Mouse (Mus musculus) MEL (cell line): ENCODE data around the gene Pgd. TPM values are rescaled to one million over a fixed set of nuclear protein-coding genes. Genes with fewer than 3 reads are reported as not detected.

Experiments used
- DNase-seq: peaks from one replicate; pipeline ENCODE4 v3.0.0; 2011; ENCODE audit warnings: low read depth, low spot score
- H3K27ac ChIP-seq: 2 replicates; pipeline ENCODE4 v1.5.1; 2012; ENCODE audit warnings: low read depth, mild to moderate bottlenecking, control low read depth, low read length, moderate library complexity; ENCODE audit not compliant: control insufficient read depth
- H3K27me3 ChIP-seq, 2 experiments: fragments of 150-350 bp in 1 of 2; sonication (generic) in 1 of 2; 2 replicates each; pipeline ENCODE4 v1.6.1; 2012; ENCODE audit warnings: low read length in 2 of 2, mild to moderate bottlenecking in 2 of 2, improper control_type of control experiment in 1 of 2, moderate library complexity in 1 of 2; ENCODE audit not compliant: insufficient read depth in 2 of 2, control insufficient read depth in 1 of 2
- H3K36me3 ChIP-seq, 2 experiments: 2 replicates each; pipeline ENCODE4 v1.6.1; 2012 to 2014; ENCODE audit warnings: low read length in 2 of 2, improper control_type of control experiment in 1 of 2, inconsistent platforms in 1 of 2, mild to moderate bottlenecking in 1 of 2; ENCODE audit not compliant: insufficient read depth in 2 of 2, control insufficient read depth in 1 of 2
- H3K4me1 ChIP-seq, 2 experiments: fragments of 150-350 bp in 1 of 2; sonication (generic) in 1 of 2; 2 replicates each; pipeline ENCODE4 v1.6.1; 2012; ENCODE audit warnings: low read length in 2 of 2, improper control_type of control experiment in 1 of 2, mild to moderate bottlenecking in 1 of 2; ENCODE audit not compliant: insufficient read depth in 2 of 2, control insufficient read depth in 1 of 2
- H3K4me3 ChIP-seq, 2 experiments: fragments of 150-350 bp in 1 of 2; sonication (generic) in 1 of 2; 2 replicates each; pipeline ENCODE4 v1.5.1; 2012; ENCODE audit warnings: low read depth in 2 of 2, low read length in 2 of 2, mild to moderate bottlenecking in 2 of 2, moderate library complexity in 2 of 2, control low read depth in 1 of 2, improper control_type of control experiment in 1 of 2; ENCODE audit not compliant: control insufficient read depth in 1 of 2, insufficient read depth in 1 of 2
- H3K79me2 ChIP-seq: 2 replicates; pipeline ENCODE4 v1.6.1; 2012; ENCODE audit warnings: mild to moderate bottlenecking, low read length, moderate library complexity; ENCODE audit not compliant: control insufficient read depth, poor library complexity, insufficient read depth
- H3K9ac ChIP-seq: 2 replicates; pipeline ENCODE4 v1.6.1; 2012; ENCODE audit warnings: low read depth, mild to moderate bottlenecking, control low read depth, low read length, moderate library complexity; ENCODE audit not compliant: control insufficient read depth, poor library complexity, severe bottlenecking
- H3K9me3 ChIP-seq: fragments of 150-350 bp; sonication (generic); replicated peaks from 2 replicates; pipeline ENCODE4 v1.6.1; 2012; ENCODE audit warnings: mild to moderate bottlenecking, low read length, improper control_type of control experiment, moderate library complexity; ENCODE audit not compliant: insufficient read depth
- BHLHE40 ChIP-seq: IDR thresholded peaks from 2 replicates; pipeline ENCODE4 v1.6.1; 2012; ENCODE audit warnings: low read depth, mild to moderate bottlenecking, inconsistent platforms, low read length, improper control_type of control experiment, borderline replicate concordance
- CHD1 ChIP-seq: IDR thresholded peaks from 2 replicates; pipeline ENCODE4 v1.6.1; 2012; ENCODE audit warnings: low read depth, mild to moderate bottlenecking, inconsistent platforms, low read length, improper control_type of control experiment
- CTCF ChIP-seq, 3 experiments: IDR thresholded peaks in 2 of 3; conservative IDR thresholded peaks in 1 of 3; 2 replicates each; pipeline ENCODE4 v1.5.1; 2011 to 2012; ENCODE audit warnings: low read length in 3 of 3, low read depth in 2 of 3, mild to moderate bottlenecking in 2 of 3, improper control_type of control experiment in 1 of 3, inconsistent platforms in 1 of 3, mixed read lengths in 1 of 3, moderate library complexity in 1 of 3; ENCODE audit not compliant: control insufficient read depth in 1 of 3, insufficient read depth in 1 of 3, poor library complexity in 1 of 3, severe bottlenecking in 1 of 3
- ELF1 ChIP-seq: IDR thresholded peaks from 2 replicates; pipeline ENCODE4 v1.6.1; 2014; ENCODE audit warnings: low read depth, mild to moderate bottlenecking, inconsistent platforms, low read length, improper control_type of control experiment, moderate library complexity
- EP300 ChIP-seq, 2 experiments: IDR thresholded peaks; 2 replicates each; pipeline ENCODE4 v1.6.1; 2011; ENCODE audit warnings: improper control_type of control experiment in 2 of 2, low read length in 2 of 2, low read depth in 1 of 2, mild to moderate bottlenecking in 1 of 2
- ETS1 ChIP-seq: IDR thresholded peaks from 2 replicates; pipeline ENCODE4 v1.6.1; 2012; ENCODE audit warnings: low read depth, mild to moderate bottlenecking, inconsistent platforms, low read length, improper control_type of control experiment, moderate library complexity
- HCFC1 ChIP-seq: IDR thresholded peaks from 2 replicates; pipeline ENCODE4 v1.6.1; 2012; ENCODE audit warnings: low read depth, mild to moderate bottlenecking, inconsistent platforms, low read length, improper control_type of control experiment, moderate library complexity
- KAT2A ChIP-seq: conservative IDR thresholded peaks from 2 replicates; pipeline ENCODE4 v1.6.1; 2012; ENCODE audit warnings: low read depth, low read length, improper control_type of control experiment, inconsistent platforms
- MEF2A ChIP-seq: IDR thresholded peaks from 2 replicates; pipeline ENCODE4 v1.6.1; 2014; ENCODE audit warnings: low read depth, mild to moderate bottlenecking, inconsistent platforms, low read length, improper control_type of control experiment; ENCODE audit not compliant: poor library complexity, insufficient replicate concordance, severe bottlenecking; ENCODE audit errors: extremely low read depth
- MYB ChIP-seq: IDR thresholded peaks from 2 replicates; pipeline ENCODE4 v1.6.1; 2011; ENCODE audit warnings: mild to moderate bottlenecking, low read depth, low read length, improper control_type of control experiment
- NELFE ChIP-seq: IDR thresholded peaks from 2 replicates; pipeline ENCODE4 v1.6.1; 2011; ENCODE audit warnings: low read depth, low read length, improper control_type of control experiment
- NRF1 ChIP-seq: IDR thresholded peaks from 2 replicates; pipeline ENCODE4 v1.6.1; 2014; ENCODE audit warnings: low read depth, mild to moderate bottlenecking, inconsistent platforms, low read length, improper control_type of control experiment, moderate library complexity; ENCODE audit not compliant: poor library complexity, insufficient read depth, severe bottlenecking
- POLR2AphosphoS2 ChIP-seq: IDR thresholded peaks from 2 replicates; pipeline ENCODE4 v1.6.1; 2011; ENCODE audit warnings: low read length, improper control_type of control experiment
- POLR2AphosphoS5 ChIP-seq: IDR thresholded peaks from 2 replicates; pipeline ENCODE4 v1.6.1; 2012; ENCODE audit warnings: low read depth, borderline replicate concordance, mild to moderate bottlenecking, inconsistent platforms, low read length, moderate library complexity, mixed read lengths
- RAD21 ChIP-seq: IDR thresholded peaks from 2 replicates; pipeline ENCODE4 v1.6.1; 2011; ENCODE audit warnings: mild to moderate bottlenecking, low read depth, low read length, improper control_type of control experiment
- RCOR1 ChIP-seq: IDR thresholded peaks from 2 replicates; pipeline ENCODE4 v1.6.1; 2012; ENCODE audit warnings: low read depth, mild to moderate bottlenecking, inconsistent platforms, low read length, improper control_type of control experiment
- SIN3A ChIP-seq: IDR thresholded peaks from 2 replicates; pipeline ENCODE4 v1.6.1; 2012; ENCODE audit warnings: low read length, improper control_type of control experiment, inconsistent platforms
- SMC3 ChIP-seq: IDR thresholded peaks from 2 replicates; pipeline ENCODE4 v1.6.1; 2011; ENCODE audit warnings: low read depth, low read length, improper control_type of control experiment
- TAL1 ChIP-seq: IDR thresholded peaks from 2 replicates; pipeline ENCODE4 v1.6.1; 2012; ENCODE audit warnings: mild to moderate bottlenecking, inconsistent platforms, low read length, moderate library complexity, mixed read lengths
- TCF12 ChIP-seq: IDR thresholded peaks from 2 replicates; pipeline ENCODE4 v1.6.1; 2014; ENCODE audit warnings: low read depth, mild to moderate bottlenecking, inconsistent platforms, low read length, improper control_type of control experiment, moderate library complexity
- USF1 ChIP-seq: IDR thresholded peaks from 2 replicates; pipeline ENCODE4 v1.6.1; 2014; ENCODE audit warnings: low read depth, mild to moderate bottlenecking, inconsistent platforms, low read length, improper control_type of control experiment, moderate library complexity
- USF2 ChIP-seq, 2 experiments: IDR thresholded peaks; 2 replicates each; pipeline ENCODE4 v1.6.1; 2011 to 2012; ENCODE audit warnings: improper control_type of control experiment in 2 of 2, low read length in 2 of 2, borderline replicate concordance in 1 of 2, inconsistent platforms in 1 of 2, low read depth in 1 of 2, mild to moderate bottlenecking in 1 of 2; ENCODE audit not compliant: insufficient read depth in 1 of 2
- ZC3H11A ChIP-seq: IDR thresholded peaks from 2 replicates; pipeline ENCODE4 v1.6.1; 2012; ENCODE audit warnings: low read depth, mild to moderate bottlenecking, inconsistent platforms, low read length, improper control_type of control experiment
- ZMIZ1 ChIP-seq: IDR thresholded peaks from 2 replicates; pipeline ENCODE4 v1.6.1; 2012; ENCODE audit warnings: low read depth, mild to moderate bottlenecking, inconsistent platforms, low read length, improper control_type of control experiment, moderate library complexity
- ZNF384 ChIP-seq: IDR thresholded peaks from 2 replicates; pipeline ENCODE4 v1.6.1; 2012; ENCODE audit warnings: low read depth, mild to moderate bottlenecking, inconsistent platforms, low read length, improper control_type of control experiment
- polyA plus RNA-seq, 2 experiments: library from polyadenylated mRNA; stranded (reverse) in 1 of 2; unstranded in 1 of 2; fragments of >175 nt in 1 of 2; fragments of >200 nt in 1 of 2; gene quantifications; 2 replicates each; pipeline versions ENCODE4 v1.2.1 to v1.2.4; 2012; ENCODE audit warnings: low replicate concordance in 2 of 2, low read depth in 1 of 2; ENCODE audit not compliant: insufficient read length in 2 of 2, insufficient read depth in 1 of 2, missing spikeins in 1 of 2
- total RNA-seq: library from RNA; depleted of rRNA; stranded (reverse); fragments of 300-350 nt; gene quantifications from 2 replicates; pipeline ENCODE4 v1.2.3, GENCODE M21; 2012

The Pgd gene
- total and polyA plus RNA-seq, 3 experiments = 116 to 219 TPM; not detected in 1

DNA sequence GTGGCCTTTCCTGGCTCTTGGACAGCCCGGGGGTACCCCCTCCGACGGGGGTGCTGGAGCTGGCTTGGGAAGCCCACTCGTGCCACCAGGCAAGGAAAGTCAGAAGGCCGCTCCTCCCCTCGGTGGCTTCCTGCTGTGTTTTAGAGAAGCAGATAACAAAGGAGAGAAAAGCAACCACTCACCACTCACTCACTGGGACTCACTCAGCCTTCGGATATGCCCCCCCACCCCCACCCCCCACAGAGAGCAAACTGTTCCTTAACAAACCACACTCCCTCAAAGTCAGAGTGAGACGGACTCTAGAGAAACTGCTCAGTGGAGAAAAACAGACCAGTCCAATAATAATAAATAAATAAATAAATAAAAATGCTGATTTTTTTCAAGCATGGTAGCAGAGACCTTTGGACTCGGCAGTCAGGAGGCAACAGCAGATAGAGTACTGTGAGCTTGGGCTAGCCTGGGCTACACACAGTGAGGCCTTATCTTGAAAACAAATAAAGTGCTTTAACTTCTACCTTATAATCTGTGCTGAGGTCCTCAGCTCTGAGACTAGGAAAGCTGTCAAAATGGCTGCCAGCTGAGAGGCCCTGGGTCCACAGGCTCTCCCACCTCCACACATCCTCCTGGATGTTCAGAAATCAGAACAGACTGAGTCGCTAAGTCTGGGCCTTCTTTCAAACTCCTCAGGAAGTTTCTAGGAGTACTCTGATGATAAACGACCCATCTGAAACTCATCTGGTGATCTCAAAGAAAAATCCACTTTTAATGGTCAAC is 41.0 kb downstream of the Pgd start:
- H3K36me3 ChIP-seq = no peaks in the 10 kb centered on the region; a peak in 1 of 4 replicates
- no peak for DNase-seq
- H3K4me3 ChIP-seq = no peak overlapping the region

DNA sequence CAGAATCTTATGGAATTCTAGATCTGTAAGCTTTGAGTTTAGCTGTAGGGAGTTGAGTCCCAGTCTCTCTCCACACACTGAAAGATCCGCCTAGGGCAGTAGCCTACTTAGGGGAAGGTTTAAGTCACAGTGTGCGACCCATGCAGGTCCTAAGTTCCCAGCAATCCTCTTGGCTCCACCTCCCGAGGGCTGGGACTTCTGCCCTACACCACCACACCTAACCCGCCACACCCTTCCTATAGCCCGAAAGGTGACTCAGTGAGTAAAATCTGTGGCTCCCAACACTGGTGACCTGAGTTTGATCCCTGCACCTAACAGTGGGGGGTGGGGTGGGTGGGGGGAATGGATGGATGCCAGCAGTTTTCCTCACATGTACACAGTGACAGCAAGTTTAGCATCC is 43.1 kb downstream of the Pgd start:
- peaks cover 0 to 5% of the 10 kb centered on the region in 2 experiments; a peak in 2 of 4 replicates for H3K36me3 ChIP-seq
- TF ChIP-seq ZC3H11A (no peak), HCFC1 (no peak), TAL1 (no peak), RCOR1 (no peak), CHD1 (no peak), ZNF384 (no peak), EP300 (IDR thresholded peaks at IDR 0.05; ENCODE audit: low read depth in 1 of 2, low read length in 2 of 2) (no peak), TCF12 (no peak), ETS1 (no peak), SIN3A (no peak), CTCF (IDR thresholded peaks at IDR 0.05 in 2 of 3, conservative IDR thresholded peaks at IDR 0.05 in 1 of 3; ENCODE audit: control insufficient read depth in 1 of 3, insufficient read depth in 1 of 3, low read depth in 2 of 3, low read length in 3 of 3, poor library complexity in 1 of 3, severe bottlenecking in 1 of 3) (no peak), MEF2A (no peak), USF2 (IDR thresholded peaks at IDR 0.05; ENCODE audit: borderline replicate concordance in 1 of 2, insufficient read depth in 1 of 2, low read depth in 1 of 2, low read length in 2 of 2) (no peak), BHLHE40 (no peak), ZMIZ1 (no peak), POLR2AphosphoS5 (no peak), USF1 (no peak)
- TF ChIP-seq, all 39 proteins: peak for 0
- Histone ChIP-seq H3K4me3 (no peak overlapping the region), H3K9ac (no peak overlapping the region), H3K27ac (no peak overlapping the region), H3K4me1 (peaks cover 3 to 6% of the 10 kb centered on the region in 2 experiments; a peak in 3 of 4 replicates), H3K79me2 (no peaks in the 10 kb centered on the region), H3K9me3 (no peaks in the 10 kb centered on the region), H3K27me3 (no peaks in the 10 kb centered on the region)
- no peak for DNase-seq

More for the DNA sequence above, 41.0 kb downstream of the Pgd start:
- H3K4me1 ChIP-seq = no peaks in the 10 kb centered on the region
- no peak overlapping the region for H3K27ac ChIP-seq
- H3K9ac ChIP-seq = no peak overlapping the region
- H3K27me3 ChIP-seq = no peaks in the 10 kb centered on the region
- no peak for TF ChIP-seq HCFC1
- TF ChIP-seq SMC3 = no peak
- TF ChIP-seq MYB = no peak
- TF ChIP-seq RAD21 = no peak
- TF ChIP-seq SIN3A = no peak
- no peak for TF ChIP-seq POLR2AphosphoS2
- no peak for TF ChIP-seq ELF1
- TF ChIP-seq CTCF (IDR thresholded peaks at IDR 0.05 in 2 of 3, conservative IDR thresholded peaks at IDR 0.05 in 1 of 3; ENCODE audit: control insufficient read depth in 1 of 3, insufficient read depth in 1 of 3, low read depth in 2 of 3, low read length in 3 of 3, poor library complexity in 1 of 3, severe bottlenecking in 1 of 3) = no peak
- no peak for TF ChIP-seq TAL1
- TF ChIP-seq NRF1 = no peak
- TF ChIP-seq KAT2A = no peak
- no peak for TF ChIP-seq ZMIZ1
- TF ChIP-seq NELFE = no peak
- TF ChIP-seq RCOR1 = no peak
- H3K9me3 ChIP-seq = no peaks in the 10 kb centered on the region
- no peaks in the 10 kb centered on the region for H3K79me2 ChIP-seq
